Mouse (Mus musculus): Measurements from ENCODE around the gene Pxmp2. TPM values are rescaled to one million over a fixed set of nuclear protein-coding genes. Genes with fewer than 3 reads are reported as not detected.

Gene Pxmp2
- polyA plus RNA-seq (2012; rRNA removed): 5.4 and 6.0 TPM in 2 replicates

DNA sequence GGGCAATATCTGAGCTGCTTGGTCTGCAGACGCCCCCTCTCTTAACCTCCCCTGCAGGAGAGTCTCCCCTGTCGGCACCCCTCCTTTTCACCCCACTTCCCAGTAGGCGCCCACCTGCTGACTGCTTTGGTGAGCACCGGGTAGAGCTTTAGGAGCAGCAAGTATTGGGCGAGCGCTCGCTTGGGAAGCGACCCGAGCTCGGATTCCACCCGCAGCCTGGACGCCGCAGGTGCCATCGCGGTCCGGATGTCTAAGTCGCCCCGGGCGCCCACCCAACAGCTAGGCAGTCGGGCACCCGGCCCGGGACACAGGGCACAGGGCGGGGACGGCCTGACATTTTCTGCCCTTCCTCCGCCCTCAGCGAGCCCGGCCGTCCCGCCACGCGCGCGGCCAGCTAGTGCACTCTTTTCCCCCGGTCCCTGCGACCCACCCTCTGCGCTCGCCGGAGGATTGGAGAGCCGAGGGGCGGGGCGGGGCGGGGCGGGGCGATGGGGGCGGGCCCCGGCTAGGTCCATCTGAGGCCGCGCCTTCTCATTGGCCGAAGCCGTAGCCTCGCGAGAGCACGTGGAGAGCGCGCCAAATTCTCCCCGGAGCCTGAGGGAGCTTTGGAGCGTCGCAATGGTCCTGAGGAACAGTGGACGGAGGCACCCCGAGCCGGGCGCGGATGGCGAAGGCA is at the start of gene Pxmp2, which contains the start of gene Pole:
Gene Pxmp2 (minus strand): TSS at position 417 of the 676 bp plus-strand sequence.
Gene Pole (plus strand): TSS at position 537 of the 676 bp plus-strand sequence.

DNA sequence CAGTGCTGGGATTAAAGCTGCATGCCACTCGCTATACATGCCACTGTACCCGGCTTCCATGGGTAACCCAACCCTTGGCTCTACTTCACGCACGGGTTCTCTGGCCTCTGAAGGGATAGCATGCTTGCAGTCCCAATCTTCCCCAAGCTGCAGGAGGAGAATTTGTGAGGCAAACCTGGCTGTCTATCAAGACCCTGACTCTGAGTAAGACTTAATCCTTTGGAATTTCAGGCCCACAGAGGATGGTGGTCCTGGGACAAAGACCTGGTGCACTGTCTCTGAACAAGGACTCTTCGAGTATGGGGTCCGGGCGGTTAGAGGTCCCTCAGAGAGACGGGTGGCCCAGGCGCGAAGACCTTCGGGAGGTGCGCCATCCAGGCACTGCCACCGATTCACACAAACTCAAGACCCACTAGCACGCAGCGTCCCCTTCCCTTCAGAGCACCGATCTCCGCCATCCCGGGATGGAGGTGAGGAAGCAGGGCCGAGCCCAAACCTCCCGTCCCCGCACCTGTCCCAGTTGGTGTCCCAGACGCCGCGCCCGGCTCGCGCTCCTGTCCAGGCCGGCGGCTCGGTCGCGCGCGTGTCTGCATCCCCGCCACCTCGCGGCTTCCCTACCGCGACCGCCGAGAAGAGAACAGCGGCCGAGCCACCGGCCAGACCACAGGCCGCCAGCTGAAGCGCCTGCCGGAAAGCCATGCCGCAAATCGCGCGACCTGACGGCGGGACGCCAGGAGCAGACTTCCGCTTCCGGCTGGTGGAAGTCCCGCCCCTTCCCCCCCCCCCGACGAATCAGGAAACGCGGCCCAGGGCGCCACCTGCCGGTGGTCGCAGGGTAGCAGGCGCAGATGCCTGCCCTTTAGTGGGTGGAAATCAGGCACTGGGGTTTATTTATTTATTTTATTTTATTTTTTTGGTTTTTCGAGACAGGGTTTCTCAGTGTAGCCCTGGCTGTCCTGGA is 16.6 kb downstream of the Pxmp2 start, which contains the start of gene Pgam5:
Gene Pgam5 (minus strand): TSS at position 773 of the 961 bp plus-strand sequence.

DNA sequence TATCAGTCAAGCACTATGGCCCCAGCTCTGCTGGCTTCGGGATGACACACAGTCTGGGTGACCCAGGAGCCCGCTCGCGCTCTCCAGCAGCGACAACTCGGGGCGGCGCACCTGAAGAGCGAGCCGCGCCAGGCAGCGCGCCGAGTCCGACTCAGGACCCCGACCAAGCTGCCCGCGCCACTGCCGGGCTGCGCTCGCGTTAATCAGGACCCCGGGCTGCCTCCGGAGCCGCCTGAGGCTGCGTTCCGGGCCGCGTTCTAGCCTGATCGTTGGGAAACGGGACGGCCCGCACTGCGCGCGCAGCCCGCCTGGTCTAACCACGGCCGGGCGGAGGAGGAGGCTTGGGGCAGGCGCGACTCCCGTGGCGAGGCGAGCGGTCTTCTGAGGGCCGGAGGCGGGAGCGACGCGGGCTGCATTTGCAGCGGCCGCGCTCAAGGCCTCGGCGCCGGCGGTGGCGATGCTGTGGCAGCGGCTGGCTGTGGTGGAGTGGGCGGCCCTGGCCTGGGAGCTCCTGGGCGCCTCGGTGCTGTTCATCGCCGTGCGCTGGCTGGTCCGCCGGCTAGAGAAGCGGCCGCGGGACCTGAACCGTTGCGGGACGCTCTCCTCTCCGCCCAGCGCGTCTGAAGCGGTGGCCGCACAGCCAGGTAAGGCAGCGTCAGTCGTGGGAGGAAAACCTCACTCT is 55.1 kb downstream of the Pxmp2 start, which contains the start of gene Ankle2:
Gene Ankle2 (plus strand): TSS at position 225 of the 682 bp plus-strand sequence.

Other genes with a start within 250 kb of the Pxmp2 start
- 0.06 TPM in 1 of 2 replicates, not detected in the other for gene Gm17655, start 213.7 kb downstream of the Pxmp2 start, polyA plus RNA-seq (2012; rRNA removed)
- gene Gm35315, start 191.8 kb downstream of the Pxmp2 start, polyA plus RNA-seq (2012; rRNA removed): 0.06 TPM in 1 of 2 replicates, not detected in the other
- gene Plcxd1, start 186.2 kb downstream of the Pxmp2 start, polyA plus RNA-seq (2012; rRNA removed): 0.22 and 0.23 TPM in 2 replicates
- 122 and 143 TPM in 2 replicates for gene Gtpbp6, start 178.0 kb downstream of the Pxmp2 start, polyA plus RNA-seq (2012; rRNA removed)
- gene Zfp605, start 176.1 kb downstream of the Pxmp2 start, polyA plus RNA-seq (2012; rRNA removed): 0.14 and 0.15 TPM in 2 replicates
- 67.2 and 69.3 TPM in 2 replicates for gene Chfr, start 150.3 kb downstream of the Pxmp2 start, polyA plus RNA-seq (2012; rRNA removed)
- 12.3 and 13.0 TPM in 2 replicates for gene Golga3, start 109.5 kb downstream of the Pxmp2 start, polyA plus RNA-seq (2012; rRNA removed)
- gene Ankle2, start 55.2 kb downstream of the Pxmp2 start, polyA plus RNA-seq (2012; rRNA removed): 6.9 and 7.4 TPM in 2 replicates
- gene Pgam5, start 16.3 kb downstream of the Pxmp2 start, polyA plus RNA-seq (2012; rRNA removed): 16.5 and 18.2 TPM in 2 replicates
- gene Pole, start 120 bp upstream of the Pxmp2 start, polyA plus RNA-seq (2012; rRNA removed): 3.5 and 3.6 TPM in 2 replicates
- 6.5 and 7.8 TPM in 2 replicates for gene P2rx2, start 57.0 kb upstream of the Pxmp2 start, polyA plus RNA-seq (2012; rRNA removed)
- gene Lrcol1, start 58.5 kb upstream of the Pxmp2 start, polyA plus RNA-seq (2012; rRNA removed): not detected in 2 replicates
- 119 and 136 TPM in 2 replicates for gene Fbrsl1, start 162.3 kb upstream of the Pxmp2 start, polyA plus RNA-seq (2012; rRNA removed)

Measured in colon, adult 2 months (tissue).